Mouse (Mus musculus): Measurements from ENCODE around the gene Sarm1. TPM values are rescaled to one million over a fixed set of nuclear protein-coding genes. Genes with fewer than 3 reads are reported as not detected.

Gene Sarm1
- total RNA-seq, 2 experiments from 2014 or later, result 1.2 to 1.7 TPM

- peak; percentile 90 for DNase-seq
These were observed 14.7 kb upstream of the Sarm1 start, which contains the start of the genes Tmem199 and Poldip2 for GRCm38 (mm10) chr11:78512025-78512957. Gene Tmem199, minus strand, starts transcription at chr11:78512172. Gene Poldip2, plus strand, starts transcription at chr11:78512193.

- no peak for DNase-seq
These were observed 11.6 kb upstream of the Sarm1 start for GRCm38 (mm10) chr11:78509148-78509547.

- no peak for DNase-seq
These were observed 7.9 kb upstream of the Sarm1 start for GRCm38 (mm10) chr11:78505430-78505829.

GRCm38 (mm10) chr11:78502909-78503650 is 5.5 kb upstream of the Sarm1 start, which contains the start of gene Sebox:
Gene Sebox, plus strand, starts transcription at chr11:78503447.
- no peak for DNase-seq

GRCm38 (mm10) chr11:78501529-78501928 is 4.0 kb upstream of the Sarm1 start:
- DNase-seq, result no peak

GRCm38 (mm10) chr11:78500623-78501202 is 3.2 kb upstream of the Sarm1 start:
- no peak for DNase-seq

- DNase-seq, result no peak
These were observed 2.0 kb upstream of the Sarm1 start for GRCm38 (mm10) chr11:78499543-78499942.

- peak; percentile 35 for DNase-seq
These were observed 1.4 kb upstream of the Sarm1 start, which contains the start of gene Vtn for GRCm38 (mm10) chr11:78499004-78499403. Gene Vtn, plus strand, starts transcription at chr11:78499091.

- DNase-seq, result peak; percentile 39
These were observed 448 bp downstream of the Sarm1 start for GRCm38 (mm10) chr11:78497071-78497541.

GRCm38 (mm10) chr11:78495904-78496303 is 1.6 kb downstream of the Sarm1 start:
- DNase-seq, result peak; percentile 25

GRCm38 (mm10) chr11:78490781-78491241 is 6.7 kb downstream of the Sarm1 start:
- no peak for DNase-seq

- DNase-seq, result peak; percentile 74
These were observed 9.4 kb downstream of the Sarm1 start for GRCm38 (mm10) chr11:78488168-78488567.

GRCm38 (mm10) chr11:78483639-78484038 is 13.9 kb downstream of the Sarm1 start:
- DNase-seq, result no peak

GRCm38 (mm10) chr11:78475289-78475688 is 22.3 kb downstream of the Sarm1 start:
- no peak for DNase-seq

GRCm38 (mm10) chr11:78471326-78472103 is 26.0 kb downstream of the Sarm1 start:
- no peak for DNase-seq

- no peak for DNase-seq
These were observed 29.6 kb downstream of the Sarm1 start for GRCm38 (mm10) chr11:78467932-78468331.

- no peak for DNase-seq
These were observed 30.0 kb downstream of the Sarm1 start for GRCm38 (mm10) chr11:78467515-78467914.

GRCm38 (mm10) chr11:78466242-78466912 is 31.2 kb downstream of the Sarm1 start:
- no peak for DNase-seq

GRCm38 (mm10) chr11:78465568-78466180 is 31.9 kb downstream of the Sarm1 start, which contains the start of gene Slc46a1:
Gene Slc46a1, plus strand, starts transcription at chr11:78465697.
- DNase-seq, result peak; percentile 91

- no peak for DNase-seq
These were observed 32.4 kb downstream of the Sarm1 start for GRCm38 (mm10) chr11:78465116-78465515.

All from gastrocnemius, postnatal 10 days (tissue).